Mouse (Mus musculus): ENCODE results near the gene Gan. TPM values are rescaled to one million over a fixed set of nuclear protein-coding genes. Genes with fewer than 3 reads are reported as not detected.

Gene Gan
- total and polyA plus RNA-seq, 3 experiments = 1.8 to 11.7 (median 5.0) TPM

DNA sequence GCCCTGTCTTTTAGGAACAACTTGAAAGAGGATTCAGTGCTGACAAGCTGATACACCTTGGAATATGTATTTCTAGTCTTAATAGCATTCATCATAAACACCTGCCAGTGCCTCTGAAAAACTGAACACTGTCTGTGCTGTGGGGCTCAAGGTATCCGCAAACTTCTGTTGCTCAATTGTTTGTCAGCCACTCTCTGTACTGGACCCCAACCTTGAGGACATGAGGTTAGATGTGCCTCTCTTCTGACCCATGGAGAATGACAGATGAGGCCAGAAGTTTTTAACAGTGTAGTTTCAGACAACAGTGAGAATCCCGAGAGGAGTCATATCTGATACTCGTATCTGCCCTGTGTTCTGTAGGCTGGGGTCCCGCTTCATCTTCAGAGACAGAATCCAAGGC is 7.6 kb downstream of the Gan start:
- H3K4me1 ChIP-seq (ENCODE audit: insufficient read depth, low read depth, low read length) = peaks cover 5% of the 10 kb centered on the region
- no peak for ATAC-seq (ENCODE audit: extremely low read depth, insufficient number of reproducible peaks, low FRiP score, poor library complexity, severe bottlenecking)

DNA sequence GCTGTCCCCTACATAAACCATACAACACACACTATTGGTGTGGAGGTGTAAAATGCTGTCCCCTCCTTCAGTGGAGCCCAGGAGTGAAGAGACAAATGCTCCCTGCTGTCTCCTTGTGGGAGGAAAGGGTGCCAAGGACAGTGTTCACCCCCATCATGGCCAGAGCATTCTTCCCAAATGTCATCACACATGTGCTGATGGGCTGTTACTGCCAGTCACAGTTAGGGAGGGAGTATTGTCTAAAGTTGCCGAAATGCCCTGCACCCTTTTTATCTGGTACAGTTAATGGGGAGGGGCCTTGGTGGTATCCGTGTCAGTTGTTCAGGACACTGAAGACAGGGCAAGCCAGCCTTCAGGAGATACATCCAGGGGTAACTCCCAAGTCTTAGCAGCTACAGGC is 8.6 kb downstream of the Gan start:
- H3K9me3 ChIP-seq (replicated peaks) = no peaks in the 10 kb centered on the region
- TF ChIP-seq GATA1 (IDR thresholded peaks at IDR 0.05; ENCODE audit: borderline replicate concordance, low read length) = no peak
- peaks cover 65% of the 10 kb centered on the region for H3K36me3 ChIP-seq (replicated peaks)
- H3K4me1 ChIP-seq (ENCODE audit: insufficient read depth, low read depth, low read length) = peaks cover 2% of the 10 kb centered on the region; the same call in 1 of the 2 replicates
- ATAC-seq (ENCODE audit: extremely low read depth, insufficient number of reproducible peaks, low FRiP score, poor library complexity, severe bottlenecking) (no peak), DNase-seq (ENCODE audit: low spot score) (no peak)
- no peak overlapping the region for H3K4me3 ChIP-seq (ENCODE audit: low read depth, low read length)
- H3K27me3 ChIP-seq (ENCODE audit: insufficient read depth, low read length) = no peaks in the 10 kb centered on the region

More for the DNA sequence above, 7.6 kb downstream of the Gan start:
- no peak for DNase-seq (ENCODE audit: low spot score)
- Histone ChIP-seq H3K4me3 (ENCODE audit: low read depth, low read length) (no peak overlapping the region), H3K9me3 (replicated peaks) (no peaks in the 10 kb centered on the region), H3K36me3 (replicated peaks) (peaks cover 63% of the 10 kb centered on the region), H3K27me3 (ENCODE audit: insufficient read depth, low read length) (no peaks in the 10 kb centered on the region)
- TF ChIP-seq CTCF (IDR thresholded peaks at IDR 0.05; ENCODE audit: low read depth, low read length) (no peak), TAL1 (conservative IDR thresholded peaks at IDR 0.05; ENCODE audit: low read depth, low read length) (no peak), GATA1 (IDR thresholded peaks at IDR 0.05; ENCODE audit: borderline replicate concordance, low read length) (no peak), GATA2 (IDR thresholded peaks at IDR 0.05; ENCODE audit: borderline replicate concordance, low read depth, low read length) (no peak), POLR2AphosphoS5 (IDR thresholded peaks at IDR 0.05; ENCODE audit: insufficient replicate concordance, low read depth, low read length) (no peak)

DNA sequence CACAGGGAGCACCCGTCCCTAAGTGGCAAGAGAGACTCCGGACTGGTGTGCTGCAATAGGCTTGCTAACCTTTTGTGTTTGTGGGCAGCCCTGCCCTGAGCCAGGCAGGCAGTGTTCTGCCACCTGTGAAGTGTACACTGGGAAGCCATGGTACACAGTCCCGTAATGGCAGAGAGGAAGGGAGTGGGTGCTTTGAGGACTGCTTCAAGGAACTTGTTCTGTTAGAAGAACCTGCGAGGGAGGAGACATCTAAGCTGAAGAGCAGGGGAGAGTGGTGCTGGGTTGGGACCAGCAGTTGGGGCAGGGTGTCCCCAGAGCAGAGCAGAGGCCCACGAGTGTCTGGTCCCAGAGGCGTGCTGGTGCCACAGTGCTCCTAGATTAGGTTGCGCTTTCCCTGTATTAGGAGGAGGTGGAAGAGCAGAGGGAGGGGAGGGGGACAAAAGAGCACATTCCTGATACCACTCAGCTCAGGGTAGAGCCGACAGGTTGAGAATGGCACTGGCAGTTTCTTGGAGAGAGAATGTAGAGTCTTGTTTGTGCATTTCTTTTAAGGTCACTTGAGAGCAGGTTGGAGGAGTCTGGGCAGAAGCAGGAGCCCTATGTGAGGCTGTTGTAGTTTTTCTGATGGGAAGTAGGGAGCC is 9.4 kb downstream of the Gan start:
- no peaks in the 10 kb centered on the region for H3K9me3 ChIP-seq (replicated peaks)
- ATAC-seq (ENCODE audit: extremely low read depth, insufficient number of reproducible peaks, low FRiP score, poor library complexity, severe bottlenecking) = no peak
- no peak overlapping the region for H3K4me3 ChIP-seq (ENCODE audit: low read depth, low read length)
- DNase-seq (ENCODE audit: low spot score) = no peak
- peaks cover 70% of the 10 kb centered on the region for H3K36me3 ChIP-seq (replicated peaks)
- TF ChIP-seq GATA2 (IDR thresholded peaks at IDR 0.05; ENCODE audit: borderline replicate concordance, low read depth, low read length) = no peak
- no peak for TF ChIP-seq TAL1 (conservative IDR thresholded peaks at IDR 0.05; ENCODE audit: low read depth, low read length)
- TF ChIP-seq GATA1 (IDR thresholded peaks at IDR 0.05; ENCODE audit: borderline replicate concordance, low read length) = no peak
- TF ChIP-seq POLR2AphosphoS5 (IDR thresholded peaks at IDR 0.05; ENCODE audit: insufficient replicate concordance, low read depth, low read length) = no peak
- no peak for TF ChIP-seq CTCF (IDR thresholded peaks at IDR 0.05; ENCODE audit: low read depth, low read length)
- H3K27me3 ChIP-seq (ENCODE audit: insufficient read depth, low read length) = no peaks in the 10 kb centered on the region
- H3K4me1 ChIP-seq (ENCODE audit: insufficient read depth, low read depth, low read length) = peaks cover 2% of the 10 kb centered on the region; the same call in 1 of the 2 replicates

DNA sequence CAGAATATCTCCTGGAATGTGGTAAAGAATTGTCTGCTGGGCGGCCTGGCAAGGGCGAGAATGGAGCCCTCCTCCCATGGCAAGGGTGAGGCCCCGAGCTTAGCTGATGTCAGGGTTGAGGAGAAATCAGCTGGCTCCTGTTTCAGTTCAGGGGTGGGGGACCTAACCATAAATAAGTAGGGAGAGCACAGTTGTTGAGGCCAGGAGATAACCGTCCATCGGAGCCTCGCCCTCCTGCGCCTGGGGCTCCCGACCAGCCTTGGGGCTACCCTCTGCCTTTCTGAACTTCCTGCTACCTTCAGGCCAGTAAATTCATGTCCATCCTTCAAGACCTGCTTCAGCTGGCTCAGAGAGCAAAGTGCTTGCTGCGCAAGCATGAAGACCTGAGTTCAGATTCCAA is 10.4 kb downstream of the Gan start:
- Histone ChIP-seq H3K4me3 (ENCODE audit: low read depth, low read length) (no peak overlapping the region), H3K4me1 (ENCODE audit: insufficient read depth, low read depth, low read length) (peaks cover 2% of the 10 kb centered on the region; the same call in 1 of the 2 replicates), H3K27me3 (ENCODE audit: insufficient read depth, low read length) (no peaks in the 10 kb centered on the region), H3K36me3 (replicated peaks) (peaks cover 71% of the 10 kb centered on the region), H3K9me3 (replicated peaks) (no peaks in the 10 kb centered on the region)
- TF ChIP-seq GATA2 (IDR thresholded peaks at IDR 0.05; ENCODE audit: borderline replicate concordance, low read depth, low read length) (no peak), POLR2AphosphoS5 (IDR thresholded peaks at IDR 0.05; ENCODE audit: insufficient replicate concordance, low read depth, low read length) (no peak), CTCF (IDR thresholded peaks at IDR 0.05; ENCODE audit: low read depth, low read length) (no peak), GATA1 (IDR thresholded peaks at IDR 0.05; ENCODE audit: borderline replicate concordance, low read length) (no peak), TAL1 (conservative IDR thresholded peaks at IDR 0.05; ENCODE audit: low read depth, low read length) (no peak)
- DNase-seq (ENCODE audit: low spot score) (no peak), ATAC-seq (ENCODE audit: extremely low read depth, insufficient number of reproducible peaks, low FRiP score, poor library complexity, severe bottlenecking) (no peak)

DNA sequence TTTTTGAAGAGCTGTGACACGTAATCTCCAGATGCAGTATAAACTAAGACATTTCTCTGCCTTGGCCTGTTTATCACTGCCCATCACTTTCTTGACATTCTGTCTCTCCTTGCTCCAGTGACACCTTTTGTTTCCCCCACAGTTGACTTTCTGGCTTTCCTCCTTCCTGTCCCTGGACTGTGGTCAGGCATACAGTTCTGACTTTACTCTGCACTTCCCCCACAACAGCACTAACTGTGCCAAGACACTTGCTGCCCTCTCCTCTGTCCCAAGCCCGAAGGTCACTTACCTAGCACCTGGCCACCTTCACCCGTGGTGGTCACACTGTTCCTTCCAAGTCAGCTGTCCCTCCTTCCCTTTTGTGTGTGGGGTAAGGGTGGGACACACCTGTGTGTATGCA is 13.9 kb downstream of the Gan start:
- Histone ChIP-seq H3K9me3 (replicated peaks) (no peaks in the 10 kb centered on the region), H3K4me1 (ENCODE audit: insufficient read depth, low read depth, low read length) (peaks cover 2% of the 10 kb centered on the region; the same call in 1 of the 2 replicates), H3K36me3 (replicated peaks) (peaks cover 81% of the 10 kb centered on the region), H3K27me3 (ENCODE audit: insufficient read depth, low read length) (no peaks in the 10 kb centered on the region), H3K4me3 (ENCODE audit: low read depth, low read length) (no peak overlapping the region)
- DNase-seq (ENCODE audit: low spot score) (no peak), ATAC-seq (ENCODE audit: extremely low read depth, insufficient number of reproducible peaks, low FRiP score, poor library complexity, severe bottlenecking) (no peak)
- TF ChIP-seq CTCF (IDR thresholded peaks at IDR 0.05; ENCODE audit: low read depth, low read length) (no peak), TAL1 (conservative IDR thresholded peaks at IDR 0.05; ENCODE audit: low read depth, low read length) (no peak), POLR2AphosphoS5 (IDR thresholded peaks at IDR 0.05; ENCODE audit: insufficient replicate concordance, low read depth, low read length) (no peak)

DNA sequence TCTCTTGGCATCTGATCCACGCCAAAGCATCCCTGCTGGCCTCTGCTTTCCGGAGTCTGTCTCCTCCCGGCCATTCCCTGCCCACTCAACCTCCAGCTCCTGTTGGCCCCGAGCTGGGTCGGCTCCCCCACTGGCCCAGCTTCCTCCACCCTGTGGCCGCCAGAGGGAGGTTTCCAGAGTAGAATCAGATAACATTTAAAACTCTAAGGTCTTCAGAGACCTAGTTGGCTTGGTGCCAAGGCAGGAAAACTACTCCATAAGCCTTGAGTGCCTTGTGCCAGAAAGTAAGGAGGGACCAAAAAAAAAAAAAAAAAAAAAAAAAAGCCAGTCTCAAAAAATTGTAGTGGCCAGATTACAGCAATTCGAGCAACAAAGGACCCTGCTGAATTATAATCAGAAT is 15.0 kb downstream of the Gan start:
- Histone ChIP-seq H3K27me3 (ENCODE audit: insufficient read depth, low read length) (no peaks in the 10 kb centered on the region), H3K4me3 (ENCODE audit: low read depth, low read length) (no peak overlapping the region), H3K9me3 (replicated peaks) (no peaks in the 10 kb centered on the region), H3K36me3 (replicated peaks) (peaks cover 82% of the 10 kb centered on the region), H3K4me1 (ENCODE audit: insufficient read depth, low read depth, low read length) (0 out of 2 replicates have a peak, but pooled peaks cover 2% of the 10 kb centered on the region)
- TF ChIP-seq TAL1 (conservative IDR thresholded peaks at IDR 0.05; ENCODE audit: low read depth, low read length) (no peak), GATA1 (IDR thresholded peaks at IDR 0.05; ENCODE audit: borderline replicate concordance, low read length) (no peak), GATA2 (IDR thresholded peaks at IDR 0.05; ENCODE audit: borderline replicate concordance, low read depth, low read length) (no peak), CTCF (IDR thresholded peaks at IDR 0.05; ENCODE audit: low read depth, low read length) (no peak), POLR2AphosphoS5 (IDR thresholded peaks at IDR 0.05; ENCODE audit: insufficient replicate concordance, low read depth, low read length) (no peak)
- no peak for ATAC-seq (ENCODE audit: extremely low read depth, insufficient number of reproducible peaks, low FRiP score, poor library complexity, severe bottlenecking)
- no peak for DNase-seq (ENCODE audit: low spot score)

Data from G1E (cell line).